ENCODE assay signal across 16 mouse cellular contexts in genomic region chr1:86438014-86438319, GRCm38 (mm10). TPM values are rescaled to one million over a fixed set of nuclear protein-coding genes. Genes with fewer than 3 reads are reported as not detected.
A peak's percentile ranks its signal among the peaks of the same experiment; 100 is the strongest.
DNase-seq lines count a peak whose midpoint lies in the region; ATAC-seq and TF ChIP-seq lines count a peak whose summit lies in the region.
"Had no signal": no experiment of that assay in that cellular context is flagged by ENCODE, and none has a peak within 500 bp of the region (broad histone marks: within the 10 kb centered on the region; RNA-seq: fewer than 3 reads in every experiment).

No protein-coding gene starts in this region.

- in situ Hi-C loops in CH12.LX (cut with MboI; ENCODE audit: low pct_ligation_motif_present, low pct_unique_long_range_greater_than_20kb, low sequenced_read_pairs), result loop anchor here (5.0 to 25.0 kb wide), 2 partner anchors 41 to 599 kb away; no protein-coding TSS in a partner anchor

- dilution Hi-C loops in CH12.LX (cut with MboI; ENCODE audit: extremely low pct_ligation_motif_present, extremely low pct_unique_long_range_greater_than_20kb, low sequenced_read_pairs), result no loop called here

- no peak overlapping the region for H3K4me3 ChIP-seq in heart, embryonic 10.5 days
- H3K4me3 ChIP-seq in heart, adult 2 months, result no peak overlapping the region
- no peak overlapping the region for H3K4me3 ChIP-seq in left cerebral cortex, adult 2 months
- H3K4me3 ChIP-seq in CH12.LX (replicated peaks in 1 of 3; ENCODE audit: low read depth in 2 of 3, low read length in 2 of 3, poor library complexity in 1 of 3), result no peak overlapping the region
- no peak overlapping the region for H3K4me3 ChIP-seq in liver, embryonic 15.5 days (replicated peaks)
- H3K4me3 ChIP-seq: megakaryocyte, embryonic 14.5 days; neural tube, embryonic 15.5 days had no signal

- TF ChIP-seq RAD21 in CH12.LX (IDR thresholded peaks at IDR 0.05; ENCODE audit: low read depth, low read length), result no peak

- H3K9ac ChIP-seq in heart, adult 2 months (ENCODE audit: low read depth, low read length), result no peak overlapping the region
- H3K9ac ChIP-seq in CH12.LX (ENCODE audit: insufficient read depth, low read depth), result peak overlapping the region; percentile 12; the same call in 1 of the 2 replicates
- H3K9ac ChIP-seq in liver, embryonic 15.5 days, result no peak overlapping the region
- H3K9ac ChIP-seq: neural tube, embryonic 15.5 days had no signal

- intact Hi-C loops in heart, adult 2 months (cut with DNase I), result no loop called here
- intact Hi-C loops in left cerebral cortex, adult 2 months (cut with DNase I), result loop anchor here (10.0 kb wide), 1 partner anchor 777 kb away; the partner anchor contains the start of gene Eif4e2
- intact Hi-C loops in left cerebral cortex, postnatal 14 days (cut with DNase I), result no loop called here

- peaks cover 86% of the 10 kb centered on the region for H3K4me1 ChIP-seq in heart, embryonic 10.5 days
- H3K4me1 ChIP-seq in heart, adult 2 months (ENCODE audit: control insufficient read depth, insufficient read depth, low read length), result peaks cover 18% of the 10 kb centered on the region
- H3K4me1 ChIP-seq in CH12.LX (ENCODE audit: control insufficient read depth in 1 of 2, insufficient read depth in 2 of 2), result peaks cover 30 to 68% of the 10 kb centered on the region in 2 experiments
- H3K4me1 ChIP-seq in liver, embryonic 15.5 days (replicated peaks), result peaks cover 95% of the 10 kb centered on the region

- peak overlapping the region; percentile 68 for H3K27ac ChIP-seq in heart, embryonic 10.5 days
- H3K27ac ChIP-seq in heart, adult 2 months, result no peak overlapping the region
- H3K27ac ChIP-seq in left cerebral cortex, adult 2 months, result 0 out of 2 replicates have a peak overlapping the region, but pooled peaks have one; percentile 19
- H3K27ac ChIP-seq in CH12.LX (ENCODE audit: insufficient read depth, low read depth), result peak overlapping the region; percentile 65
- H3K27ac ChIP-seq in liver, embryonic 15.5 days (replicated peaks), result 0 out of 2 replicates have a peak overlapping the region, but pooled peaks have one; percentile 16

- DNase-seq in heart, embryonic 10.5 days (ENCODE audit: low spot score), result no peak
- no peak for DNase-seq in heart, adult 2 months
- peak in 1 of 2 experiments; percentile 9 for DNase-seq in left cerebral cortex, adult 2 months (ENCODE audit: extremely low spot score in 1 of 2, low spot score in 2 of 2)
- DNase-seq in left cerebral cortex, postnatal 14 days (ENCODE audit: low spot score in 2 of 2), result no peak
- no peak for DNase-seq in CH12.LX (ENCODE audit: extremely low read depth)
- no peak for DNase-seq in c-Kit-positive CD71-positive TER-119-positive erythroid progenitor cells, embryonic 14.5 days (ENCODE audit: low spot score)
- DNase-seq: right cerebral cortex, postnatal 25 days had no signal

- H3K36me3 ChIP-seq in heart, embryonic 10.5 days, result no peaks in the 10 kb centered on the region
- H3K36me3 ChIP-seq in heart, adult 2 months (ENCODE audit: control insufficient read depth, insufficient read depth, low read length), result no peaks in the 10 kb centered on the region
- no peaks in the 10 kb centered on the region for H3K36me3 ChIP-seq in CH12.LX (replicated peaks in 1 of 2; ENCODE audit: control insufficient read depth in 1 of 2, insufficient read depth in 1 of 2, low read length in 1 of 2)
- no peaks in the 10 kb centered on the region for H3K36me3 ChIP-seq in liver, embryonic 15.5 days (replicated peaks)
- H3K36me3 ChIP-seq: neural tube, embryonic 15.5 days had no signal

- H3K9me3 ChIP-seq in heart, embryonic 10.5 days, result no peaks in the 10 kb centered on the region
- H3K9me3 ChIP-seq in CH12.LX (replicated peaks; ENCODE audit: low read length), result no peaks in the 10 kb centered on the region
- no peaks in the 10 kb centered on the region for H3K9me3 ChIP-seq in liver, embryonic 15.5 days (replicated peaks)
- H3K9me3 ChIP-seq: megakaryocyte, embryonic 14.5 days; neural tube, embryonic 15.5 days had no signal

- TF ChIP-seq EP300 in heart, adult 2 months (IDR thresholded peaks at IDR 0.05; ENCODE audit: insufficient read depth, low read depth, low read length), result no peak
- no peak for TF ChIP-seq EP300 in CH12.LX (IDR thresholded peaks at IDR 0.05; ENCODE audit: low read length)

- no peak for TF ChIP-seq CTCF in heart, adult 2 months (IDR thresholded peaks at IDR 0.05)
- TF ChIP-seq CTCF in left cerebral cortex, adult 2 months (IDR thresholded peaks at IDR 0.05), result no peak
- TF ChIP-seq CTCF in CH12.LX (conservative IDR thresholded peaks at IDR 0.05 in 1 of 2, IDR thresholded peaks at IDR 0.05 in 1 of 2; ENCODE audit: low read depth in 2 of 2, low read length in 2 of 2), result no peak

- no peak for TF ChIP-seq POLR2A in heart, adult 2 months (IDR thresholded peaks at IDR 0.05; ENCODE audit: insufficient read depth, low read depth, low read length)
- no peak for TF ChIP-seq POLR2A in CH12.LX (IDR thresholded peaks at IDR 0.05; ENCODE audit: low read depth, low read length)

- WGBS in heart, embryonic 10.5 days, result 44% methylated on average over 6 of the region's 6 CpGs
- WGBS in heart, adult 2 months, result 57% methylated on average over 6 of the region's 6 CpGs
- WGBS in liver, embryonic 15.5 days (ENCODE audit: insufficient replicate concordance), result 29% methylated on average over 6 of the region's 6 CpGs

- H3K27me3 ChIP-seq in heart, embryonic 10.5 days (ENCODE audit: insufficient read depth, poor library complexity, severe bottlenecking), result no peaks in the 10 kb centered on the region
- no peaks in the 10 kb centered on the region for H3K27me3 ChIP-seq in heart, adult 2 months (ENCODE audit: control insufficient read depth, insufficient read depth, low read length)
- H3K27me3 ChIP-seq in CH12.LX (replicated peaks), result no peaks in the 10 kb centered on the region
- 0 out of 2 replicates have a peak, but pooled peaks cover 9% of the 10 kb centered on the region for H3K27me3 ChIP-seq in liver, embryonic 15.5 days
- H3K27me3 ChIP-seq: megakaryocyte, embryonic 14.5 days; neural tube, embryonic 15.5 days had no signal

- no peak for ATAC-seq in liver, embryonic 15.5 days (ENCODE audit: insufficient read depth)
- ATAC-seq in megakaryocyte-erythroid progenitor cell, adult 5-6 weeks (replicated peaks; ENCODE audit: low FRiP score, low TSS enrichment, poor library complexity, severe bottlenecking), result no peak

- H3K79me2 ChIP-seq in heart, adult 2 months (replicated peaks; ENCODE audit: control insufficient read depth, insufficient read depth, low read length), result no peaks in the 10 kb centered on the region
- H3K79me2 ChIP-seq in CH12.LX (replicated peaks; ENCODE audit: control insufficient read depth, extremely low read depth, insufficient read depth, poor library complexity, severe bottlenecking), result no peaks in the 10 kb centered on the region

- H3K4me2 ChIP-seq in CH12.LX (ENCODE audit: insufficient read depth, low read depth, poor library complexity, severe bottlenecking), result peak overlapping the region; percentile 37; the same call in 1 of the 2 replicates
- no peak overlapping the region for H3K4me2 ChIP-seq in liver, embryonic 15.5 days
- H3K4me2 ChIP-seq: neural tube, embryonic 15.5 days had no signal

TF ChIP-seq in CH12.LX, 34 proteins besides CTCF, POLR2A, EP300 and RAD21:
- no peak for TF ChIP-seq MEF2A (IDR thresholded peaks at IDR 0.05; ENCODE audit: borderline replicate concordance, low read depth, low read length)
- peak; percentile 34; the same call in 1 of the 2 replicates for TF ChIP-seq SIN3A (IDR thresholded peaks at IDR 0.05; ENCODE audit: low read length)
- peak; percentile 3; the same call in 1 of the 2 replicates for TF ChIP-seq MXI1 (IDR thresholded peaks at IDR 0.05; ENCODE audit: low read depth, low read length)
- TF ChIP-seq MAFK (IDR thresholded peaks at IDR 0.05; ENCODE audit: insufficient replicate concordance, low read length), result peak; percentile 57; the same call in 1 of the 2 replicates
- 0 out of 2 replicates have a peak, but pooled peaks have one; percentile 22 for TF ChIP-seq BHLHE40 (IDR thresholded peaks at IDR 0.05; ENCODE audit: low read depth, low read length)

RNA-seq across cellular contexts. Expression of gene Tex44, which starts 11.8 kb away (rescaled TPM):
- not detected in 2 replicates for polyA plus RNA-seq in heart, embryonic 10.5 days (2016; fragmentation: Nextera tagmentation; extraction: Ambion mirVana)
- total RNA-seq in heart, adult 2 months (2021), result not detected
- 0.12 and 0.18 TPM in 2 replicates for polyA plus RNA-seq in heart, adult 2 months (2012; rRNA removed)
- total RNA-seq in left cerebral cortex, adult 2 months (2021), result not detected
- not detected for total RNA-seq in left cerebral cortex, postnatal 14 days (2021)
- total RNA-seq in CH12.LX (2012; rRNA removed), result not detected in 2 replicates
- total RNA-seq in CH12.LX (2014; rRNA removed), result not detected in 2 replicates
- polyA plus RNA-seq in CH12.LX (2012; ENCODE audit: insufficient read length, low read depth), result not detected in 2 replicates
- not detected in 2 replicates for polyA plus RNA-seq in liver, embryonic 15.5 days (2015; fragmentation: Nextera tagmentation; extraction: Ambion mirVana)
- total RNA-seq in megakaryocyte-erythroid progenitor cell, adult 5-6 weeks (2014; fragmentation: Nextera tagmentation), result not detected in 2 replicates
- not detected in 2 replicates for total RNA-seq in megakaryocyte-erythroid progenitor cell, adult 5-6 weeks (2017)
- total RNA-seq: left cerebral cortex, postnatal 25 days had no signal
- polyA plus RNA-seq: brain, embryonic 14.5 days; cortical plate, adult 2 months; forebrain, embryonic 11.5 days; heart, embryonic 16.5 days; neural tube, embryonic 15.5 days had no signal

RNA-seq across cellular contexts. Expression of gene Nmur1, which starts 11.9 kb away (rescaled TPM):
- polyA plus RNA-seq in heart, embryonic 10.5 days (2016; fragmentation: Nextera tagmentation; extraction: Ambion mirVana), result 0.10 TPM in 1 of 2 replicates, not detected in the other
- total RNA-seq in heart, adult 2 months (2021), result not detected
- polyA plus RNA-seq in heart, adult 2 months (2012; rRNA removed), result not detected in 2 replicates
- total RNA-seq in left cerebral cortex, adult 2 months (2021), result not detected
- under 1 TPM; 0.25 to 0.53 TPM for total RNA-seq in left cerebral cortex, postnatal 14 days (2021)
- total RNA-seq in CH12.LX (2012; rRNA removed), result 0.13 TPM in 1 of 2 replicates, not detected in the other
- not detected in 2 replicates for total RNA-seq in CH12.LX (2014; rRNA removed)
- polyA plus RNA-seq in CH12.LX (2012; ENCODE audit: insufficient read length, low read depth), result 0.16 TPM in 1 of 2 replicates, not detected in the other
- polyA plus RNA-seq in liver, embryonic 15.5 days (2015; fragmentation: Nextera tagmentation; extraction: Ambion mirVana), result not detected in 2 replicates
- not detected in 2 replicates for total RNA-seq in megakaryocyte-erythroid progenitor cell, adult 5-6 weeks (2014; fragmentation: Nextera tagmentation)
- total RNA-seq in megakaryocyte-erythroid progenitor cell, adult 5-6 weeks (2017), result not detected in 2 replicates
- total RNA-seq: left cerebral cortex, postnatal 25 days had no signal
- polyA plus RNA-seq: forebrain, embryonic 11.5 days; heart, embryonic 16.5 days had no signal
